Mouse (Mus musculus) gastrocnemius, adult 18-20 months (tissue): ENCODE results near the gene Arid5b. TPM values are rescaled to one million over a fixed set of nuclear protein-coding genes. Genes with fewer than 3 reads are reported as not detected.
A peak's percentile ranks its signal among the peaks of the same experiment; 100 is the strongest.
"Not testable (repeated sequence)": the region's sequence is repeated elsewhere in the genome, so short reads cannot be mapped to it uniquely, and the experiment has no call there.

ENCODE experiments used
- DNase-seq: peaks from one replicate; pipeline ENCODE4 v3.0.0; 2021; ENCODE audit warnings: low spot score
- total RNA-seq, 2 experiments: library from RNA; stranded (reverse); gene quantifications; 2 replicates each; pipeline ENCODE4 v1.2.3; 2021

The Arid5b gene
- total RNA-seq, 2 experiments from 2014 or later: 16.6 to 33.9 TPM

DNA sequence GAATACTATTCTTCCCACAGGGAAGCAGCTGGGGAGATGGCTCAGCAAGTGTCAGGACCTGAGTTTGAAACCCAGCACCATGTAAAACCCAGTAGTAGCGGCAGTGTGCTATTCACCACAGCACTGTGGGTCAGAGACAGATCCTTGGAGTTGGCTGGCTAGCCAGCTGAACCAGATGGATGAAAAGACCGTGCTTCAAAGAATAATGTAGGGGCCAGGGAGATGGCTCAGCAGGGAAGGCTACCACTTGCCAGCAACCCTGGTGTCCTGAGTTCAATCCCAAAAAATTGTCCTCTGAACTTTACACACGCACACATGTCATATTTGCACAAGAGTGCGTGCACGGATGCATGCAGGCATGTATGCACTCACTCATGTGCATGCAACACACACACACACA lies 164.9 kb downstream of the Arid5b start:
- no peak for DNase-seq

DNA sequence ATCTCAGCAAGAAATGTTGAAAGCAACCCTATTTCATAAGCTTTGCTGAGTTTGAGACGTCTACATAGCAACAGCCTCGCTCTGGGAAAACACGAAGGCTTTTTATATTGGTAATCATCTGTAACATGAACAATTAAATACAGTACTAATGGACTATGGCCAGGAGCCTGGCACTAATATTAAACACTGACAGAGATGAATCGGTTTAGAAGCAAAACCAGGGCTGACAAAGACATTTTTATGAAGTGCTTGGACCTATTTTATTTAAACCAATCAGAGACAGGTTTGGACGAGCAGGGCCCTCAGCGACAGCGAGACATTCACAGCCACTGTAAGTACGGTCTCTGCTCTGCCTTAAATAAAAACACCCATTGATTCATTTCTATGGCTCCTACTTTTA lies 165.6 kb downstream of the Arid5b start:
- no peak for DNase-seq

DNA sequence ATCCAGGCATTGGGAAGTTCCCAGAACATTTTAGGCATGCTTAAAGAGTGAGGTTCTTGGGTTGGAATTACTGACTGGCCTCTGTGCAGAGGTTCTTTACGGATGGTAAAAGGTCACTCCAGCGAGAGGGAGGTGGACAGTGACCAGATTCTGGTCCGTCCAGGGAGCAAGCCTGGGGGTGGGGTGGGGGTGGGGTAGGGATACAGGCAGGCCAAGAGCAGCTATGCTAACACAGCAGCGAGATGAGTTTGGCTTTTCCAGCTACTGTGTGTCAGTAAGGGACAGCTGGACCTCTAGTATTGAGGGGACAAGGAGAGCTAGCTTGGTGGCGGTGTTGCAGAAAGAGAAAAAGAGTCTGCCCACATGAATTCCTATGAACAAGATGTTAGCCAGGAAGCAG lies 167.9 kb downstream of the Arid5b start:
- no peak for DNase-seq

DNA sequence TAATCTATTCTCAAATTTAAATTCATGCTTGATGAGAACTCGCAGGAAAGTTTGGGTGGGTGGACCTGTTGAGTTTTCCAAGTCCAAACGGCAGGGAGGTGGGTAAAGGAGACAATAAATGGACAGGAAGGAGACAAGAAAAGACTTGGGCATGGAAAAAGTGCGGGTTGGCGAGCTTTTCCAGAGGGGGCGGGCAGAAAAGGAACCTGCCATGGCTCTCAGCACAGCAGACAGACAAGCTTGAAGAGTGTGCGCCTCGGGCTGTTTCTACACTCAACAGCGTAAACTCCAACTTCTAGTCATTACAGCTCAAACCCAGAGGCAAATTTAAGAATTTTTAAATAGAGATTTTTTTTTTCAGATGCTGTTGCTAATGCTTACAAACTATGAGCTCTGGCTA lies 168.4 kb downstream of the Arid5b start:
- DNase-seq: no peak

DNA sequence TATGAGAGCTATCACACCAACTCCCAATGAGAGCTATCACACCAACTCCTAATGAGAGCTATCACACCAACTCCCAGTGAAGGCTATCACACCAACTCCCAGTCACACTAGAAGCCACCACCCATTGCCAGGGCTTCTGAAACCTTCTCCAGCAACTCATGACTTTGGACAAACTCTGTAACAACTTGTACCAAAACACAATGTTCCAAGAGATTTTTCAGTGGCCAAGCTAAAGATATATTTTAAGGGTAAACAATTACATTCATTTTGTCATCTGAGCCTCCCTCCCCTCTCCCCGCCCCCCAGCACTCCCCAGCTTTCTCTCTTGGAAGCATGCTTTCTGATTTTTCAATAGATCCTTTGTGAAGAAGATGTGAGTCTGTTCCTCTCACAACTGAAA lies 168.9 kb downstream of the Arid5b start:
- DNase-seq: no peak

DNA sequence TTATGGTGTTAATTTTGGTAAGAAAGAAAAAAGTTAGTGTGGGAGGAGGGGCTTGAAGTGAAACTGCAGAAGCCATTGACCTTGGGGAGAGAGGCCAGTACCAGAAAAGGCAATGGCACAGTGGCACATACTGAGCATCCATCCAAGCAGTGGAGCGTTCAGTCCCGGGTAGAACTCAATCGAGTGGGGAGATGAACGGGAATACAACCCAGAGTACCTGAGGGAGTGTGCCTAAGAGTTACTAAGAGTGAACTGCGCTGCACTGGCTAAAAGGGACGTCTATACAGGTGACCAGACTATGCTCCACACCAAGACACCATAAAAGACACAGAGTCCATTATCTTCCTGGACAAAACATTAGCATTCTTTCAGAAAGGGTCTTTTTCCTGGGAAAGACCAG lies 170.8 kb downstream of the Arid5b start:
- no peak for DNase-seq

DNA sequence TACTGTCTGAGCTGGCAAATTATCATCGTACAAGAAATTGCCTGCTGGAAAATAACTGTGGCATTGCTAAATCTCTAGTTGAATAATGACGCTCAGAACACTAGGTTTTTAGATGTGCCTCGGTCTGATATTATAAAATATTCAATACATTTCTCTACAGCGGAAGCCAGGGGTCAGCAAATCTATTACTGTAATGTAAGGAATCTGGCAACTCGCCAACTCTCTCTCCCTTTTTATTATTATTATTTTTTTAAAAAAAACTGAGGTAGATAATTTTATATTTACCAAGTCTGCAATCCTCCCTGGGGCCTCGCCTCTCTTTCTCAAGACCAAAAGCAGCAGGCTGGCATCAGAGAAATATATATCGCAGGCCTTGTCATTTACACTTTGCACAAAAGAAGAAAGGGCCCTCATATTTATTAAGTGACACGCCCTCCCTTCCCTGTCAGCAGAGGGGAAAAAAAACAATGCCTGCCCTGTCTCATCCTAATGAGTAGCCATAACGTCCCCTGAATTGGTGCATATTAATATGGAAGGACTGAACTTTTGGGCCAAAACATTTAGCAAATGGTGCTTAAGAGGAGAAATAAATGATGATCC lies 172.1 kb downstream of the Arid5b start:
- DNase-seq: no peak

DNA sequence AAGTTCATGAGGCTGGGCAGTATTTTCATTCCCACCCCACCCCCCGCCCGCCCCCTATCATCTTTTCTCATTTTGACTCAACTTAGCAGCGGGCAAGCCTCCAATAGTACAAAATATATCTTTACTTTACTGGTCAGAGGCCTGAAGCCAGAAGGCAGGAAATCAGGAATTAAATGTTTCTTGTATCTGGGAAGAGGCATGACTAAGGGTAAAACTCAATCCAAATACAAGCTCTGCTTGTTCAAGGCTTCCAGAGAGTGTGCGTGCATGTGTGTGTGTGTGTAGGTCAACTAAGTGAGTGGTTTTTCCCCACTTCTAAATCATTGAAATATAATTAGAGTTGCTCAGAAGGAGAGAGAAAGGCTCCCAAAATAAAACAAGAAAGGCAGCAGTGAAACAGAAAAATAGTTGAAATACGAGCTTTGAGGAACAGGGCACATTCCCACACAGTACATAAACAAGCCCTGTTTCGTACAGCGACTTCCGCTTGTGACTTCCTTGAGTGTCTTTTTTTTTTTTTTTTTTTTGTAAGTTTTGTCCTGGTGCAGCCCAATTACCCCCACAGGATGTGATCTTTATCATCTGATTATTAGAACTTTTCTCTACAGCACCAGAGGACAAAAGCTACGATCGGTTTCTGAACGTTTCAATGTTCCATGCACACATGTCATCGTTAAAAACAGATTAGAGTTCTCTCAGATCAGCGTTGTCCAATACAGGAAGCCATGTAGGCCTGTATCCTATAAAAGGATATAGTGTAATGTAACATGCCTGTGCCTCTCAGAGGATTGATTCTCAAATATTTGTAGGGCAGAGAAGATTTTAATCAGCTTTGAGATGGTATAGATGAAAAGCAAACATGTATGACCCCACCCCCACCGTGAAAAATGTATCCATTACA lies 173.4 kb downstream of the Arid5b start:
- DNase-seq: no peak

DNA sequence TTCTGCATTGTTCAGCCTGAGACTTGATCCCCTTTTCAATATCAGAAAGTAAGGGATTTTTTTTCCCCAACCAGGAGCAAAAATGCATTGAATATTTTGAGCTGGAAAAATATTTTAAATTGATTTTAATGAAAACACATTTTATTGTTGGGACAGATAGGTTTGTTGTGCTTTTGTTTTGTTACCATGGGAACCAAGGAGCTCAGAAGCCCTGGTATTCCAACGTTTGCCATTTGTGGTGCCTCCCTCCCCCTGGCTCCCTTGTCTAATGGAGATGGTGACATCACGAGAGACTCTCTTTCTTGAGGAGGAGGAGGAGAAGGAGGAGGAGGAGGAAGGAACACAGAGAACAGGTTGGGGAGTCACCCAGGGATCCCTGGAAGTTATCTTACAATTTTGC lies 174.1 kb downstream of the Arid5b start:
- no peak for DNase-seq

DNA sequence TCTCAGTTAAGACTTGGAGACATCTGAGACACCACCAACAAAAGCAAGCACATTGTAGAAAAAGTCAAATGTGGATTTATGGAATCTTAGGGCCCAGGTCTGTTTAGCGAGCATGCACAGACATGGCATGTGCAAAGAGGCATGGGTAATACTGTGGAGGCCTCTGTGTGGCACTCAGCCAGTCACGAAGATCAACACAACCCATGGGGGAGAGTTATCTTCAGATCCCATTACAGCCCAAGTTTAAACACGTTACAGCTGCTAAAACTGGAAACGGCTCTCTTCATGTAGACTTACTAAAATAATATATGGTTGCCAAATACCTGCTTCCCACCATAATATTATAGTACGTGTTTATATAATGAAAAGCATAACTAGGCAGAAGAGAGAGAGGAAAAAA lies 174.6 kb downstream of the Arid5b start:
- DNase-seq: peak; percentile 68

DNA sequence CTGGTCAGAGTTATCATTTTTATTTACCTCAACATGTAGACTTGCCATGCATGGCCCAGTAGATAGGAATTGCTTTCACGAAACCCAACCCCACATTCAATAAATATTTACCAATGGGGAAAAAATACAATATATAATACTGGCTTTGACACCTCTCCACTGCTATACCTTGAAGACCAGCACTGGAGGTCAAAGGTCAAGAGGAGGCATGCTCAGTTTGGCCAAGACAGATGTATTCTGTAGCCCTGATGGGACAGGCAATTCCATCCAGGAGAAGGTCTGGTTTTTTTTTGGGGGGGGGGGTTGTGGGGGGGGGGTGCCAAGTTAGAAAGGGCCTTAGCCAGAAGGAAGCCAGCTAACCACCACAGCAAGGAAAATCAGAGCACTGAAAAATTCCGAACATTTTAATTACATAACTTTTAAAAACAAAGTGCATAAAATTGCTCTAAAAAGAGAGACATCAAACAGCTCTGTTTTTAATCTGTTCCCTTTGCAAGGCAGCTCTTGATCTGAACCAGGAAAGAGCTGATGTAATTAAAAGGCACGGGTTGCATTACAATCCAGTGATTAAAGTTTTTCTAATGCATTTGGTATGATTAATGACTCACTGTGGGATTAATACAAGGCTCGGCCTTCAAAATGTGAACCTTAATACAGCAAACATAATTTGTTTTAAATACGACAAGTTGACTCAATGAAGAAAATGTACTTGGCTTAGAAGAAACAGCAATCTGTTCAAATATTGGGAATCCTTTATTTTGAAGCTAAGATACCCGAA lies 175.3 kb downstream of the Arid5b start:
- no peak for DNase-seq

DNA sequence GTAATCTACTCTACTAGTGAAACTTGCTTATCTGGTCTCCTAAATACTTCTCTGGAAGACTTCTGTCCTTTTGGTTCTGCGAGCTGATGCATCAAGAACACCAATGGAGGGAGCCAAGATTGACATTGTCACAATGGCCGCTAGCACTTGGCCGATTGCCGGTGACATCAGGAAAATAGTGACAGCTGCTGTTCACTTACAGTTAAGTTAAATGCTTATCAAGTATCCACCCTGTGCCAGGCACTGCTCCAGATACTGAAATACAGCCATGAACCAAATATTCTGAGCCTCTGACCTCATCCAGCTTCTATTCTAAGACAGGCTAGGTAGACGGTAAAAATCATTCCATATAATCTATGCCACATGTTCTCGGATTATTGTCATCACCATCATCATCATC lies 176.0 kb downstream of the Arid5b start:
- DNase-seq: peak; percentile 85

DNA sequence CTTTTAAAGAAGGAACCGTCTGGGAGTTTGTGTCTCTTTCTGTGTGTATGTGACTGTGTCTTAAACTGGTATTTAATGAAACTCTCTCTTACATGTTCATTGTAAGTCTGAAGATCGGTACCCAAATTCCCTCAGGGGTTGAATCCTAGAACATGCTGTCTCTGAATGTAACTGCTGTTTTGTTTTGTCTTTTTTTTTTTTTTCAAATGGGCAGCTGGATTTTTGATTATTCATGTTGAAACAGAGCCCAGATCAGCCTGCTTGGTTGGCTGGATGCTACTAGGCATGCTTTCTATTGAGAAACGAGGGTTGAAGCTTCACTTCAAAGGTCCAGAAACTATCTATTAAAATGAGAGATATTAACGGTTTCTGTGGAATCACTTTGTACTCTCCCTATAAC lies 177.3 kb downstream of the Arid5b start:
- DNase-seq: no peak

DNA sequence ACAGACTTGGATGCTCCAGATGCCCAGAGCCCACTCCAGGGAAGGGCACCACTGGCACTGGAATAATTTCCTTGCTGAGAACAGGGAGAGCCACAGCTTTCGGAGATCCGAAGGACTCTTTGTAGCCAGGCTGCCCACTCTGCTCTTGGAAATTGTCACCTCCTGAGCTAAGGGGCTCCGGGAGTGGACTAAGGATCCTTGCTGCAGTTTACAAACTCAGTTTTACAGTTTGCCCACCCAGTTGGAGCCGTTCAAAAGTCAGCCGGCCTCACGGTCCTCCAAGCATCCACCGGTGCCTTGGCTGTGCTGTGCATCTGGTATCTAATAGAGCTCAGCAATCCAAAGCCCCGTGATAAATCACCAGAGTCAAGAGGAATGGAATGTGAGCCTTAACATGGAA lies 178.0 kb downstream of the Arid5b start:
- no peak for DNase-seq

DNA sequence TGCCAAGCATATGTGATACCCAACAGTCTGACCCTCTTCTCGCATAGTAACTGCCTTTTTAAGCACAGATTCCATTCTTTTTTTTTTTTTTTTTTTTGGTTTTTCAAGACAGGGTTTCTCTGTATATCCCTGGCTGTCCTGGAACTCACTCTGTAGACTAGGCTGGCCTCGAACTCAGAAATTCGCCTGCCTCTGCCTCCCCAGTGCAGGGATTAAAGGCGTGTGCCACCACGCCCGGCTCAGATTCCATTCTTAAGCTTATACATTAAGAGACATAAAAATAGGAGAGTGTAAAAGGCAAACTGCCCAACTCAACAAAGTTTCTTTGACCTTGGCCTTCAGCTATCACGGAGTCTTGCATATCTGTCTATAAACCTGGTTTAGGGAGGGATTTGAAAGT lies 178.7 kb downstream of the Arid5b start:
- DNase-seq: not testable (repeated sequence)

DNA sequence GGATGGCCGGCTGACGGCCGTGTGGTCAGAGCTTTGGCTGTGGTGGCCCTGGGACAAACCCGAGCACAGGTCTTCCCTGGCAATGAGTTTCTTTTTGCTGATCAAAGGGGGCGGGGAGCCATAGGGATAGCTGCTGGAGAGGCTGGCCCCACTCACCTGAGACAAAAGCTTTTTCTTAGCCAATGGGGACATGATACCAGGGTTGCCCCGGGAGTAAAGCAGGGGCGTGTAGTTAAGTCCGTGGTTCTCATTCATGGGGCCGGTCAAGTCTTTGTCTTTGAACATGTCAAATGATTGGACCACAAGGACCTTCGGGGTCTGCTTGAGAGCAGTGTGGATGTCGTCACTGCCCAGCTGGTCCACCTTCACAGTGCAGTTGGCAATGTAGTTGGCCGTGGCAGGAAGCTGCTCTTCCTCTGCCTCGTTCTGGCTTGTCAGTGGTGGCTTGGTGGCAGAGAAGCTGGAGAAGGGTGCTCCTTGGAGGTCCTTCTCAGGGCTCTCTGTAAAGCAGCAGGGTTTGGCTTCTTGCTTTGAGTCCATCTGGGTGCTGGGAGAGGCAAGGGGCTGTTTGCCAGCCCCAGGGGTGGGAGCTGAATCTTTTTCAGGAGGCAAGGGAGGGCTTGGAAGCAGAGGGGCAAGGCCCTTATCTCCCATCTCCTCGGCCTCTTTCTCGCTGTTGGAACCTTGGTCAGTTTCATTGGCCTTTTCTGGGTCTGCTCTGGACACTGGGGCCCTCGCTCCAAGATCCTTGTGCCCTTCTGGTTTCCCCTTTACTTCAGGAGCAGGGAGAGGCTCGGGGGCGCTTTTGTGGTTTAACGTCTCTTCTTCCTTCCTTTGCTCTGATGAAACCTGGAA lies 180.5 kb downstream of the Arid5b start:
- DNase-seq: no peak

DNA sequence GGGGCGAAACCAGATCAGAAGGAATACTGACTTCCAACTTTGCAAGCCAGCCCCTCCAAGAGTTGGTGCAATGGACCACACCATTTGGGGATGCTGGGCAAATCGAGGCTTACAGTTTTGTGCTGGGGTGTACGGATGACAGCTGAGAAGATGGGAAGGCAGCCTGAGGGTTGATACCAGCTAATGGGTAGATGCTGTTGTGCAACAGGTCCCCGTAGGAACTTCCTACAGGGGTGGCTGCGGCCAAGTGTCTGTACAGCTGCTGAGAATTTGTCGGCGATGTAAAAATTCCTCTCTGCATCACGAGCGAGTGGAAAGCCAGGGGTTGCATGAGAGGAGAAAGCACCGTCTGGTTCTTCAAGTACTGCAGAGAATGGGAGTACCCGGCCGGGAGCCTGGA lies 182.1 kb downstream of the Arid5b start:
- no peak for DNase-seq

DNA sequence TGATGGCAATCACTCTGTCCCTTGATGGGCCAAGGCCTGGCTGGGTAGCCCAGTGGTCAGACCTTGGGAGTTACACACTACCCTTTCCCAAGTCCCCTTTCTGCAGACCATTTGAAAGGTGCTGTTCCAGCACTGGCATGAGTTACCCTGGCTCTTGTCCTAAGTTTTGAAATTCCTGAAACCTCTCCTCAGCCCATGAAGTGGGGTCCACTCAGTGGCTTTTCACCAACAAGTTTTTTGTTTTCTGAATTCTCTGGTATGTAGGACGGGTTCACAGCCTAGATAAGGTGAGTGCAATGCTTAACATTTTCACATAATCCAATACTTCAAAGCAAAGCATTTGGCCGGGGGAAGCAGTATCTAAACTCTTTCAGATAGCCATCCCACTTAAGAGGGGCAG lies 183.4 kb downstream of the Arid5b start:
- no peak for DNase-seq

DNA sequence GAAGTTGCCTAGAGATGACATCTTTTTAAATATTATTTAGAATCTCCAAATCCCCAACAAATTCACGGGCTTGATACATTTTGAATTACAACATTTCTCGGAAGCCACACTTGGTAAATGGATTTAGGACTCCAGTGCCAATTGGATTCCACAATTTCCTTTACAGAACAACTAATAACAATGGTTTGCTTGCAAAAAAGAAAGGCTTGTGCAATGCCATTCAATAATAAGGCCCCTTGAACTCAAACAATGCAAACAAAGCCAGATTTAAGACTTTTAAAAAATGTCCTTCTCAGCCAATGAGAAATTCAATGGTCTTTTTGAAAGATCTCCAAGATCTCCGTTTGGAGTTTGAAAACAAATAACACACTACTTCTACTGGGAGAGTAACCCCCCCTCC lies 185.0 kb downstream of the Arid5b start:
- no peak for DNase-seq

DNA sequence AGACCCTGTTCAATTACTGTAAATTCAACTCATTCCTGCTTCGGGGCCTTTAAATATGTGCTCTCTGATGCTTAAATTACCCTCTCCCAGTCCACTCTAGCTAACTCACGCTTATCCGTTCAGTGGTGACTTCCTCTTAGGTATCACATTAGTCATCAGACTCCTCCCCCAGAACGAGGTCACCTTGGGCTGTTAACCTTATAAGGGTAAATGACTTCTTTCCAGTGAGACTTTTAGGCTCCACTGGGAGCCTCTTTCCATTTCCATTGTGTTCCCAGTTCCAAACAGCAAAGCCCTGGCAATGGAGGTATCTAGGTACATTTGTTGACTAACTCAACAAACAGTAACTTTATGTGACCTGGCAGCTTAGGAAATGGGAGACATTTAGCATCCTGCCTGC lies 186.7 kb downstream of the Arid5b start:
- DNase-seq: no peak

DNA sequence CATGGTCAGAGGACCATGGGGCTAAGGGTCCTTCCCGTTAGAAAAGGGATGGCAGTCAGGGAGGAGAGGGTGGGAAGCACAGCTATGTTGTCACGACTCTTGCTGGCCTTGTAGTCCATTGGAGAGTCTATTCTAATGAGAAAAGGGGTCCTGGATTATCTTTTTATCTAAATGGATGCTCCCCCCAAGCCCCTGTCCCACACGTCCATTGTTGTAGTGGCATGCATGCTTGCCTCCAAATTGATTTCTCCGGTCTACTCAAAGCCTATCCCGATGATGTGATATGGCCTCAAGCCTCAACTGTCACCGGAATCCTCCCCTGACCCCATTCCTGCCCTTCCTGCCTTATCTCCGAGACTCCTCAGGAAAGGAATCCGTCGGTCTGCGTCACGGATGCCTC lies 187.5 kb downstream of the Arid5b start:
- DNase-seq: no peak

DNA sequence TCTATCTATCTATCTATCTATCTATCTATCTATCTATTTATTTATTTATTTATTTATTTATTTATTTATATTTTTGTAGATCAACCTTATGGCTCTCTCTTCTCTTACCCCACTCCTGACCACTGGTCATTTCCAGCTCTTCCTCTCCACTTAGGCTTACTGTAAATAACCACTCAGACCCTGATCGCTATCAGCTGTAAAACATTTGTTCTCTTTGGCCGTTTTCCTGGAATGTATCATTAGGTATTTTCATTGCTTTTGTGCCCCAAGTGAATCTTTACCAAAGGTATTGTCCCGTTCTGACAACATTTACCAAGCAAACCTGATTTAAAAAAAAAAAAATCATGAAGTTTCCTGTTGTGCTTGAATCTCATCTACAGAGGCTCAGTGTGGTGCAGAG lies 188.0 kb downstream of the Arid5b start:
- no peak for DNase-seq
